Mouse (Mus musculus): ENCODE results near the gene Lrp10.

Lrp10 gene

GRCm38 (mm10) chr14:54433941-54434531 lies 29.9 kb upstream of the Lrp10 start:
- no peak for DNase-seq (ENCODE audit: low spot score in 2 of 2)

GRCm38 (mm10) chr14:54435194-54435918 lies 28.6 kb upstream of the Lrp10 start:
- no peak for DNase-seq (ENCODE audit: low spot score in 2 of 2)

GRCm38 (mm10) chr14:54439155-54439554 lies 24.8 kb upstream of the Lrp10 start:
- no peak for DNase-seq (ENCODE audit: low spot score in 2 of 2)

GRCm38 (mm10) chr14:54439610-54440009 lies 24.3 kb upstream of the Lrp10 start:
- DNase-seq (ENCODE audit: low spot score in 2 of 2), result no peak

GRCm38 (mm10) chr14:54440538-54440937 lies 23.4 kb upstream of the Lrp10 start:
- DNase-seq (ENCODE audit: low spot score in 2 of 2), result no peak

- DNase-seq (ENCODE audit: low spot score in 2 of 2), result no peak
These were observed 22.6 kb upstream of the Lrp10 start for GRCm38 (mm10) chr14:54441365-54441764.

GRCm38 (mm10) chr14:54442548-54442947 lies 21.4 kb upstream of the Lrp10 start:
- DNase-seq (ENCODE audit: low spot score in 2 of 2), result no peak

GRCm38 (mm10) chr14:54443196-54443595 lies 20.7 kb upstream of the Lrp10 start:
- no peak for DNase-seq (ENCODE audit: low spot score in 2 of 2)

GRCm38 (mm10) chr14:54443712-54444618 lies 20.0 kb upstream of the Lrp10 start:
- DNase-seq (ENCODE audit: low spot score in 2 of 2), result no peak

- no peak for DNase-seq (ENCODE audit: low spot score in 2 of 2)
These were observed 18.5 kb upstream of the Lrp10 start for GRCm38 (mm10) chr14:54445476-54445875.

GRCm38 (mm10) chr14:54453566-54453965 lies 10.4 kb upstream of the Lrp10 start:
- DNase-seq (ENCODE audit: low spot score in 2 of 2), result no peak

GRCm38 (mm10) chr14:54454669-54455528 lies 9.0 kb upstream of the Lrp10 start:
- no peak for DNase-seq (ENCODE audit: low spot score in 2 of 2)

- DNase-seq (ENCODE audit: low spot score in 2 of 2), result no peak
These were observed 5.9 kb upstream of the Lrp10 start for GRCm38 (mm10) chr14:54457907-54458569.

- DNase-seq (ENCODE audit: low spot score in 2 of 2), result no peak
These were observed 1.8 kb upstream of the Lrp10 start for GRCm38 (mm10) chr14:54462146-54462545.

GRCm38 (mm10) chr14:54463108-54463958 lies 604 bp upstream of the Lrp10 start:
- DNase-seq (ENCODE audit: low spot score in 2 of 2), result no peak

GRCm38 (mm10) chr14:54464293-54465005 lies 512 bp downstream of the Lrp10 start:
- DNase-seq (ENCODE audit: low spot score in 2 of 2), result peak; percentile 63 to 70

- DNase-seq (ENCODE audit: low spot score in 2 of 2), result no peak
These were observed 7.5 kb downstream of the Lrp10 start for GRCm38 (mm10) chr14:54471467-54471866.

- no peak for DNase-seq (ENCODE audit: low spot score in 2 of 2)
These were observed 8.7 kb downstream of the Lrp10 start for GRCm38 (mm10) chr14:54472671-54473070.

GRCm38 (mm10) chr14:54474744-54475143 lies 10.8 kb downstream of the Lrp10 start:
- DNase-seq (ENCODE audit: low spot score in 2 of 2), result no peak

Data from spleen, postnatal 14 days (tissue).